Mouse (Mus musculus): ENCODE results near the gene Ranbp17.

- no peak for TF ChIP-seq POLR2A (IDR thresholded peaks at IDR 0.05; ENCODE audit: borderline replicate concordance, extremely low read depth, insufficient read depth, insufficient read length, poor library complexity, severe bottlenecking)
- TF ChIP-seq CTCF (IDR thresholded peaks at IDR 0.05; ENCODE audit: borderline replicate concordance, extremely low read depth, insufficient read depth, insufficient read length): no peak
These were observed 91.3 kb downstream of the Ranbp17 start for GRCm38 (mm10) chr11:33422226-33422625.
